Mouse (Mus musculus) urinary bladder, adult 2 months (tissue): ENCODE results near the gene Anapc16. TPM values are rescaled to one million over a fixed set of nuclear protein-coding genes. Genes with fewer than 3 reads are reported as not detected.

Experiments used
- DNase-seq: peaks from one replicate; pipeline ENCODE4 v3.0.0; 2022; ENCODE audit warnings: low spot score
- polyA plus RNA-seq: library from polyadenylated mRNA; depleted of rRNA; stranded (reverse); fragments of >200 nt; gene quantifications from 2 replicates; pipeline ENCODE4 v1.2.3, GENCODE M21; 2012; rRNA removed

The Anapc16 gene
- 91.8 and 93.0 TPM in 2 replicates for polyA plus RNA-seq

- peak; percentile 98 for DNase-seq
Observed at GRCm38 (mm10) chr10:60002673-60003212, at the start of gene Anapc16, which contains the start of gene Ascc1. Gene Anapc16, minus strand, starts transcription at chr10:60003135. Gene Ascc1, plus strand, starts transcription at chr10:60002805.

GRCm38 (mm10) chr10:60050581-60050980 is 47.6 kb upstream of the Anapc16 start:
- no peak for DNase-seq

- DNase-seq, result no peak
Observed at GRCm38 (mm10) chr10:60046696-60047095, 43.8 kb upstream of the Anapc16 start.

GRCm38 (mm10) chr10:60042350-60042922 is 39.5 kb upstream of the Anapc16 start:
- no peak for DNase-seq

GRCm38 (mm10) chr10:60035744-60036143 is 32.8 kb upstream of the Anapc16 start:
- no peak for DNase-seq

GRCm38 (mm10) chr10:60034621-60035020 is 31.7 kb upstream of the Anapc16 start:
- DNase-seq, result no peak

GRCm38 (mm10) chr10:60033064-60033463 is 30.1 kb upstream of the Anapc16 start:
- DNase-seq, result no peak

GRCm38 (mm10) chr10:60032622-60033021 is 29.7 kb upstream of the Anapc16 start:
- DNase-seq, result no peak

- no peak for DNase-seq
Observed at GRCm38 (mm10) chr10:60031985-60032384, 29.1 kb upstream of the Anapc16 start.

- no peak for DNase-seq
Observed at GRCm38 (mm10) chr10:60031562-60031961, 28.6 kb upstream of the Anapc16 start.

GRCm38 (mm10) chr10:60029387-60029786 is 26.5 kb upstream of the Anapc16 start:
- DNase-seq, result no peak

- DNase-seq, result no peak
Observed at GRCm38 (mm10) chr10:60028979-60029378, 26.0 kb upstream of the Anapc16 start.

- DNase-seq, result no peak
Observed at GRCm38 (mm10) chr10:60028181-60028580, 25.2 kb upstream of the Anapc16 start.

- no peak for DNase-seq
Observed at GRCm38 (mm10) chr10:60027619-60028084, 24.7 kb upstream of the Anapc16 start.

GRCm38 (mm10) chr10:60026759-60027395 is 23.9 kb upstream of the Anapc16 start:
- no peak for DNase-seq

GRCm38 (mm10) chr10:60023751-60024150 is 20.8 kb upstream of the Anapc16 start:
- no peak for DNase-seq

- no peak for DNase-seq
Observed at GRCm38 (mm10) chr10:60019299-60019698, 16.4 kb upstream of the Anapc16 start.

- DNase-seq, result no peak
Observed at GRCm38 (mm10) chr10:60016223-60016622, 13.3 kb upstream of the Anapc16 start.

- no peak for DNase-seq
Observed at GRCm38 (mm10) chr10:60009115-60009514, 6.2 kb upstream of the Anapc16 start.

GRCm38 (mm10) chr10:60005264-60005663 is 2.3 kb upstream of the Anapc16 start:
- DNase-seq, result no peak

- no peak for DNase-seq
Observed at GRCm38 (mm10) chr10:60003847-60004246, 912 bp upstream of the Anapc16 start.

GRCm38 (mm10) chr10:60003213-60003752 is 348 bp upstream of the Anapc16 start:
- DNase-seq, result no peak

GRCm38 (mm10) chr10:60002203-60002602 is 732 bp downstream of the Anapc16 start:
- no peak for DNase-seq
